Mouse (Mus musculus): ENCODE measurements around the gene Wdr41. TPM values are rescaled to one million over a fixed set of nuclear protein-coding genes. Genes with fewer than 3 reads are reported as not detected.

The Wdr41 gene
- polyA plus RNA-seq, 2 experiments = 3.9 to 5.3 TPM

DNA sequence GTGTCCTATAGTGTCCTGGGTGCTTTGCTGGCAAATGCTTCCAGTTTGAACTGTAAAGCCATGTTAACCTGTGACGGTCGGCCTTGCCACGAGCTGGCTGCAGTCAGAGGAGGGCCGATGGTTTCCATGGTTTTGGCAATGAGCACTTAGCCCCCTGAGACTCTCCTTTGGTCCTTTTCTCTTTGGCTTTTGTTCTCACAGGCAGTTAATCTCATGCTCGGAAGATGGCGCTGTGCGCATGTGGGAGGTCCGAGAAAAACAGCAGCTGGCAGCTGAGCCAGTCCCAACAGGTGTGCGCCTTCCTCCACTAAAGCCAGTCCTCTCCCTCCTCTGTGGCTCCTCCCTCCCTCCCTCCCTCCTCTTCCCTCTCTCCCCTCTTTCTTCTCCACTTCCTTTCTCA, 41.8 kb downstream of the Wdr41 start:
- DNase-seq (ENCODE audit: low read depth in 3 of 3, low spot score in 3 of 3) = peak in 1 of 3 experiments; percentile 3
- Histone ChIP-seq H3K36me3 (replicated peaks; ENCODE audit: control insufficient read depth, insufficient read depth, low read depth) (no peaks in the 10 kb centered on the region), H3K9ac (replicated peaks) (no peak overlapping the region), H3K27me3 (ENCODE audit: control insufficient read depth, insufficient read depth, low read length) (no peaks in the 10 kb centered on the region), H3K4me3 (ENCODE audit: insufficient read depth in 1 of 2, low read depth in 2 of 2, low read length in 2 of 2) (no peak overlapping the region), H3K9me3 (ENCODE audit: control insufficient read depth, low read length) (no peaks in the 10 kb centered on the region), H3K4me2 (ENCODE audit: low read depth) (no peak overlapping the region), H3K4me1 (replicated peaks; ENCODE audit: control insufficient read depth in 2 of 2, insufficient read depth in 2 of 2, low read length in 1 of 2) (no peaks in the 10 kb centered on the region), H3K27ac (no peak overlapping the region)
- TF ChIP-seq CTCF (IDR thresholded peaks at IDR 0.05; ENCODE audit: low read depth) (peak; percentile 63), EP300 (IDR thresholded peaks at IDR 0.05; ENCODE audit: low read depth) (no peak)
- no peak for ATAC-seq (ENCODE audit: insufficient read depth)
- 14% methylated on average over 9 of the region's 9 CpGs for WGBS (ENCODE audit: insufficient replicate concordance)

- no peak for DNase-seq (ENCODE audit: low read depth in 3 of 3, low spot score in 3 of 3)
- H3K4me1 ChIP-seq (replicated peaks; ENCODE audit: control insufficient read depth in 2 of 2, insufficient read depth in 2 of 2, low read length in 1 of 2) = no peaks in the 10 kb centered on the region
- H3K9ac ChIP-seq (replicated peaks) = no peak overlapping the region
- no peak for ATAC-seq (ENCODE audit: insufficient read depth)
- H3K4me3 ChIP-seq (ENCODE audit: insufficient read depth in 1 of 2, low read depth in 2 of 2, low read length in 2 of 2) = no peak overlapping the region
- no peaks in the 10 kb centered on the region for H3K36me3 ChIP-seq (replicated peaks; ENCODE audit: control insufficient read depth, insufficient read depth, low read depth)
- H3K4me2 ChIP-seq (ENCODE audit: low read depth) = no peak overlapping the region
- no peaks in the 10 kb centered on the region for H3K9me3 ChIP-seq (ENCODE audit: control insufficient read depth, low read length)
- TF ChIP-seq EP300 (IDR thresholded peaks at IDR 0.05; ENCODE audit: low read depth) (no peak), CTCF (IDR thresholded peaks at IDR 0.05; ENCODE audit: low read depth) (no peak)
- WGBS (ENCODE audit: insufficient replicate concordance) = 31% methylated on average over 6 of the region's 6 CpGs
- no peaks in the 10 kb centered on the region for H3K27me3 ChIP-seq (ENCODE audit: control insufficient read depth, insufficient read depth, low read length)
- H3K27ac ChIP-seq = no peak overlapping the region
Observed at GRCm38 (mm10) chr13:95019345-95019744, 43.2 kb downstream of the Wdr41 start.

DNA sequence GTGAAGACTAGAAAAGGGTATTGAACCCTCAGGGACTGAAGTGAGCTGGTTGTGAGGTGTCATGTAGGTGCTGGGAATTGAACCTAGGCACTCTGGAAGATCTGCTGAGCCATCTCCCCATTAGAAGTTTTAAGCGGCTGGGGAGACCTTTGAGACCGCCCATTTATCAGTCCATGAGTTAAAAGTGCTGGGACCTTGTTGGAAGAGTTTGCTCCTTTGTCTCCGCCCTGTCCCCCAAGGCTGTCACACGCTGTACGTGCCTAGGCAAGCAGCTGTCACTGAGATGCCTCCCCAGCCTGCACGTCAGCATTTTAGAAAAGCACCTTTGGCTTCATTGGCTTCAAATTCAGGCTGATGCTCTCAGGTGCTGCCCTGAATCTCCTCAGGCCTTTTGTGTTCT, 44.1 kb downstream of the Wdr41 start:
- Histone ChIP-seq H3K4me2 (ENCODE audit: low read depth) (no peak overlapping the region), H3K36me3 (replicated peaks; ENCODE audit: control insufficient read depth, insufficient read depth, low read depth) (no peaks in the 10 kb centered on the region), H3K9ac (replicated peaks) (no peak overlapping the region), H3K4me3 (ENCODE audit: insufficient read depth in 1 of 2, low read depth in 2 of 2, low read length in 2 of 2) (no peak overlapping the region), H3K27ac (no peak overlapping the region), H3K27me3 (ENCODE audit: control insufficient read depth, insufficient read depth, low read length) (no peaks in the 10 kb centered on the region), H3K9me3 (ENCODE audit: control insufficient read depth, low read length) (no peaks in the 10 kb centered on the region), H3K4me1 (replicated peaks; ENCODE audit: control insufficient read depth in 2 of 2, insufficient read depth in 2 of 2, low read length in 1 of 2) (no peaks in the 10 kb centered on the region)
- no peak for ATAC-seq (ENCODE audit: insufficient read depth)
- DNase-seq (ENCODE audit: low read depth in 3 of 3, low spot score in 3 of 3) = no peak
- 73% methylated on average over 6 of the region's 6 CpGs for WGBS (ENCODE audit: insufficient replicate concordance)
- TF ChIP-seq CTCF (IDR thresholded peaks at IDR 0.05; ENCODE audit: low read depth) (no peak), EP300 (IDR thresholded peaks at IDR 0.05; ENCODE audit: low read depth) (no peak)

GRCm38 (mm10) chr13:95030828-95031227, 54.7 kb downstream of the Wdr41 start:
- Histone ChIP-seq H3K4me3 (ENCODE audit: insufficient read depth in 1 of 2, low read depth in 2 of 2, low read length in 2 of 2) (no peak overlapping the region), H3K4me1 (replicated peaks; ENCODE audit: control insufficient read depth in 2 of 2, insufficient read depth in 2 of 2, low read length in 1 of 2) (no peaks in the 10 kb centered on the region), H3K9ac (replicated peaks) (no peak overlapping the region), H3K27me3 (ENCODE audit: control insufficient read depth, insufficient read depth, low read length) (no peaks in the 10 kb centered on the region), H3K27ac (no peak overlapping the region), H3K36me3 (replicated peaks; ENCODE audit: control insufficient read depth, insufficient read depth, low read depth) (no peaks in the 10 kb centered on the region), H3K4me2 (ENCODE audit: low read depth) (no peak overlapping the region), H3K9me3 (ENCODE audit: control insufficient read depth, low read length) (no peaks in the 10 kb centered on the region)
- TF ChIP-seq EP300 (IDR thresholded peaks at IDR 0.05; ENCODE audit: low read depth) (no peak), CTCF (IDR thresholded peaks at IDR 0.05; ENCODE audit: low read depth) (no peak)
- DNase-seq (ENCODE audit: low read depth in 3 of 3, low spot score in 3 of 3) (no peak), ATAC-seq (ENCODE audit: insufficient read depth) (no peak)
- 72% methylated on average over 6 of the region's 6 CpGs for WGBS (ENCODE audit: insufficient replicate concordance)

DNA sequence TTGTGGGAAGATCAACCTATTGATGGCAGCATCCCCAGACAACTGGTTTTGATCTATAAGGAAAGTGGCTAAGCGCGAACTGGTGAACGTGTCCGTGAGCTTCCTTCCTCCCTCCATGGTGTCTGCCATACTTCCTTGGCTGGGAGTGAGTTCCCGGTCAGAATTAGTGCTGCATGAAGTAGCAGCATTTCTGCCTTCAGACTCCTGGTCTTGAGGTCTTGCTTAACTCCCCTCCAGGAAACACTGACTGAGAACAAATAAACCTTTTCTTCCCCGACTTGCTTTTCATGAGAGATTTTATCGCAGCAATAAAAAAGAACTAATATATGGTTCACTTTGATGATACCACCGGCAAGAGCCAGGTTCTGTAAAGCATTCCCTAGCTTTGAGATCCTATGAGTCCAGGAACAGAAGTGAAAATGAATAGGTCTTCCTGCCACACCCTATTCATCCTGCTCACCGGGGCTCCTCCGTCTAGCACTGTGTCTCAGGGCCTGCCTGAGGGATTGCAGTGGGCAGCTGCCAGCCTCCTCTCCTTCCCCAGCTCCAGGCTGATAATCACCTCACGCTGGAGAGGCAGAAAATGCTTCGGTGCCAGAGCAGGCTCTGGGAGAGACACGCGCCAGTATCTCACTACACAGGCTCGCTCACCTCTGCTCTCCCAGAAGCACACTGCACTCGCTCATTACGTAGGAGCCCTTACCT, 56.1 kb downstream of the Wdr41 start:
- TF ChIP-seq CTCF (IDR thresholded peaks at IDR 0.05; ENCODE audit: low read depth) (no peak), EP300 (IDR thresholded peaks at IDR 0.05; ENCODE audit: low read depth) (no peak)
- no peak overlapping the region for H3K4me2 ChIP-seq (ENCODE audit: low read depth)
- no peaks in the 10 kb centered on the region for H3K36me3 ChIP-seq (replicated peaks; ENCODE audit: control insufficient read depth, insufficient read depth, low read depth)
- H3K9me3 ChIP-seq (ENCODE audit: control insufficient read depth, low read length) = no peaks in the 10 kb centered on the region
- H3K27me3 ChIP-seq (ENCODE audit: control insufficient read depth, insufficient read depth, low read length) = no peaks in the 10 kb centered on the region
- ATAC-seq (ENCODE audit: insufficient read depth) (no peak), DNase-seq (ENCODE audit: low read depth in 3 of 3, low spot score in 3 of 3) (no peak)
- H3K4me3 ChIP-seq (ENCODE audit: insufficient read depth in 1 of 2, low read depth in 2 of 2, low read length in 2 of 2) = no peak overlapping the region
- H3K9ac ChIP-seq (replicated peaks) = no peak overlapping the region
- H3K4me1 ChIP-seq (replicated peaks; ENCODE audit: control insufficient read depth in 2 of 2, insufficient read depth in 2 of 2, low read length in 1 of 2) = no peaks in the 10 kb centered on the region
- no peak overlapping the region for H3K27ac ChIP-seq
- 65% methylated on average over 17 of the region's 17 CpGs for WGBS (ENCODE audit: insufficient replicate concordance)
